Mouse (Mus musculus): ENCODE results near the gene Slc51b. TPM values are rescaled to one million over a fixed set of nuclear protein-coding genes. Genes with fewer than 3 reads are reported as not detected.

The Slc51b gene
- total RNA-seq, 1 experiment = not detected

DNA sequence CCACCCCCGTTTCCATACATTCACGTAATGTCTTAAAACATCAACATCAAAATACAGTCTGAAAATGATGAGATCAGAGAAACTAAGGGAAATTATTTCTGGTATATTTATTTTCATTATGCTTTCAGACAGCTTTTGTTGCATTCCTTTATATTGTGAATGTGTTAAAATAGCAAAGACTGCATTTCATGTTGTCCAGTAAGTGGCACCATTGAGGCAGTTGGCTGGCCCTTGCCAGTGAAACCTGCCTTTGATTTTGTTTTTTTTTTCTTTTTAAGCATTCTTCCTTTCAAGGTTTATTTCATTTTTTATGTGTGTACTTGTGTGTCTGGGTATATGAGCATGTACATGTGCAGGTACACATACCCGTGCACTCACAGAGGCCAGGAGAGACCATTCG, 21.9 kb upstream of the Slc51b start:
- no peaks in the 10 kb centered on the region for H3K4me1 ChIP-seq (ENCODE audit: control insufficient read depth in 2 of 2, insufficient read depth in 2 of 2, low read length in 2 of 2, poor library complexity in 1 of 2)
- peaks cover 10% of the 10 kb centered on the region; the same call in 1 of the 2 replicates for H3K36me3 ChIP-seq (ENCODE audit: control insufficient read depth, insufficient read depth, low read length, poor library complexity, severe bottlenecking)
- in situ Hi-C loops (cut with MboI; ENCODE audit: low sequenced_read_pairs in 2 of 2, unreplicated experiment in 2 of 2) = no loop called here

DNA sequence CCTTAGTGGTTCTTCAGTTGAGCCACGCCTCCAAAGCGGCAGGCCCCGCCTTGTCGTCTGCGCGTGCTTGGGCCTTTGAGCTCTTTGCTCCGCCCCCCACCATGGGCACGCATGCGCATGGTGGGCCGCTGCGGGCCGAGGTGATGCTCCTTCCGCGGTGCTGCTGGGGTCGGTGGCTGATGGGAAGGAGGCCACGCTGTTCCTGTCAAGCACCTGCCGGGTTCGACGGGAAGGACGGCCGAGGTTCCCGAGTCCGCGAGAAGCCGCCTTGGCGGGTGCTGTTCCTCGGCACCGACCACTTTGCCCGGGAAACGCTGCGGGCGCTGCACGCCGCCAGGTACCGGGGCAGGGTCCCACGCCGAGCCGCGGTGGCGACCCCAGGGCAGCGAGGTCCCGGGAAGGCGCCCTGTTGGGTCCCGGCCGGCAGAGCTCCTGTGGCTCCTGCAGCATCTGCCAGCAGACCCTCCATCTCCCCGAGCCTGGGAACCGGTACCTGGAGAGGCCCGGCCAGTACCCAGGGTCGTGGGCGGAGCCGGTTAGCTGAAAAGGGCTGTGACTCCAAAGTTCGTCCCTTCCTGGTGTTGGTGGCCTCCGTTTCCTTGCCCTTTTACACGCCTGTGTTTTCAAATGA, 13.0 kb upstream of the Slc51b start, which contains the start of gene Mtfmt:
Mtfmt (plus strand) TSS at position 112 of the 631 bp plus-strand sequence.
- Histone ChIP-seq H3K9ac (ENCODE audit: insufficient read depth, low read depth, low read length, poor library complexity, severe bottlenecking) (peak within 1 kb of the TSS; percentile 80), H3K9me3 (ENCODE audit: control insufficient read depth, insufficient read depth, low read depth, low read length) (no peaks in the 10 kb centered on the region), H3K27ac (ENCODE audit: insufficient read depth, low read depth, low read length, poor library complexity, severe bottlenecking) (no peak within 1 kb of the TSS), H3K36me3 (ENCODE audit: control insufficient read depth, insufficient read depth, low read length, poor library complexity, severe bottlenecking) (no peaks in the 10 kb centered on the region), H3K4me3 (ENCODE audit: insufficient read depth in 1 of 2, low read depth in 1 of 2, low read length in 2 of 2, poor library complexity in 1 of 2, severe bottlenecking in 1 of 2) (peak within 1 kb of the TSS; percentile 83 to 84), H3K4me1 (ENCODE audit: control insufficient read depth in 2 of 2, insufficient read depth in 2 of 2, low read length in 2 of 2, poor library complexity in 1 of 2) (peaks cover 0 to 4% of the 10 kb centered on the region in 2 experiments; a peak in 1 of 4 replicates)
- peak; percentile 92 for DNase-seq (ENCODE audit: low read depth, low spot score)
- TF ChIP-seq ZNF384 (IDR thresholded peaks at IDR 0.05; ENCODE audit: low read depth, low read length) = no peak
- TF ChIP-seq ZC3H11A (IDR thresholded peaks at IDR 0.05; ENCODE audit: borderline replicate concordance, low read depth, low read length) = no peak
- no peak for TF ChIP-seq MAFK (IDR thresholded peaks at IDR 0.05; ENCODE audit: insufficient read depth, low read depth, low read length)
- TF ChIP-seq HCFC1 (IDR thresholded peaks at IDR 0.05; ENCODE audit: borderline replicate concordance, insufficient read depth, low read length) = no peak
- TF ChIP-seq CHD2 (IDR thresholded peaks at IDR 0.05; ENCODE audit: low read depth, low read length) = no peak
- in situ Hi-C loops (cut with MboI; ENCODE audit: low sequenced_read_pairs in 2 of 2, unreplicated experiment in 2 of 2) = no loop called here

More for the DNA sequence above, 21.9 kb upstream of the Slc51b start:
- no peak overlapping the region for H3K9ac ChIP-seq (ENCODE audit: insufficient read depth, low read depth, low read length, poor library complexity, severe bottlenecking)
- H3K9me3 ChIP-seq (ENCODE audit: control insufficient read depth, insufficient read depth, low read depth, low read length) = no peaks in the 10 kb centered on the region
- DNase-seq (ENCODE audit: low read depth, low spot score) = no peak
- TF ChIP-seq ZNF384 (IDR thresholded peaks at IDR 0.05; ENCODE audit: low read depth, low read length) = no peak
- no peak for TF ChIP-seq ZC3H11A (IDR thresholded peaks at IDR 0.05; ENCODE audit: borderline replicate concordance, low read depth, low read length)
- TF ChIP-seq HCFC1 (IDR thresholded peaks at IDR 0.05; ENCODE audit: borderline replicate concordance, insufficient read depth, low read length) = no peak
- no peak for TF ChIP-seq CHD2 (IDR thresholded peaks at IDR 0.05; ENCODE audit: low read depth, low read length)
- no peak for TF ChIP-seq MAFK (IDR thresholded peaks at IDR 0.05; ENCODE audit: insufficient read depth, low read depth, low read length)
- H3K4me3 ChIP-seq (ENCODE audit: insufficient read depth in 1 of 2, low read depth in 1 of 2, low read length in 2 of 2, poor library complexity in 1 of 2, severe bottlenecking in 1 of 2) = no peak overlapping the region
- H3K27ac ChIP-seq (ENCODE audit: insufficient read depth, low read depth, low read length, poor library complexity, severe bottlenecking) = no peak overlapping the region

DNA sequence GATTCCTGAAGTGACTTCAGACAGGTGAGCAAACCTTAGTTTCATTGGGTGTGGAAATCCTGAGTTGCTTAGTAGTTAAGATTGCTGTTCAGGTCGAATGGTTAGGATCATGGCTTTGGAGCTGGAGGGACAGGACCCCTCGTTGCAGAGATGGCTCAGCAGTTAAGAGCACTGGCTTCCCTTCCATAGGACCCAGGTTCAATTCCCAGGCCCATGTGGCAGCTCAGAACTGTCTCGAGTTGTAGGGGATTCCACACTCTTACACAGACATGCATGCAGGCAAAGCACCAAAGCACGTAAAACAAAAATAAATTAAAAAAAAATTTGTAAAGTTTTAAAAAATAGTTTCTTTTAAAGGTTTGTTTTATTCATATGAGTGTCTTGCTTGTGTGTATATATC, 12.5 kb upstream of the Slc51b start:
- H3K4me1 ChIP-seq (ENCODE audit: control insufficient read depth in 2 of 2, insufficient read depth in 2 of 2, low read length in 2 of 2, poor library complexity in 1 of 2) = peaks cover 0 to 4% of the 10 kb centered on the region in 2 experiments; a peak in 2 of 4 replicates
- H3K9ac ChIP-seq (ENCODE audit: insufficient read depth, low read depth, low read length, poor library complexity, severe bottlenecking) = no peak overlapping the region
- H3K36me3 ChIP-seq (ENCODE audit: control insufficient read depth, insufficient read depth, low read length, poor library complexity, severe bottlenecking) = no peaks in the 10 kb centered on the region
- no peaks in the 10 kb centered on the region for H3K9me3 ChIP-seq (ENCODE audit: control insufficient read depth, insufficient read depth, low read depth, low read length)
- TF ChIP-seq MAFK (IDR thresholded peaks at IDR 0.05; ENCODE audit: insufficient read depth, low read depth, low read length) = no peak
- no peak for TF ChIP-seq ZC3H11A (IDR thresholded peaks at IDR 0.05; ENCODE audit: borderline replicate concordance, low read depth, low read length)
- TF ChIP-seq HCFC1 (IDR thresholded peaks at IDR 0.05; ENCODE audit: borderline replicate concordance, insufficient read depth, low read length) = no peak
- TF ChIP-seq ZNF384 (IDR thresholded peaks at IDR 0.05; ENCODE audit: low read depth, low read length) = no peak
- no peak for TF ChIP-seq CHD2 (IDR thresholded peaks at IDR 0.05; ENCODE audit: low read depth, low read length)
- DNase-seq (ENCODE audit: low read depth, low spot score) = no peak
- in situ Hi-C loops (cut with MboI; ENCODE audit: low sequenced_read_pairs in 2 of 2, unreplicated experiment in 2 of 2) = no loop called here
- H3K4me3 ChIP-seq (ENCODE audit: insufficient read depth in 1 of 2, low read depth in 1 of 2, low read length in 2 of 2, poor library complexity in 1 of 2, severe bottlenecking in 1 of 2) = no peak overlapping the region
- H3K27ac ChIP-seq (ENCODE audit: insufficient read depth, low read depth, low read length, poor library complexity, severe bottlenecking) = no peak overlapping the region

DNA sequence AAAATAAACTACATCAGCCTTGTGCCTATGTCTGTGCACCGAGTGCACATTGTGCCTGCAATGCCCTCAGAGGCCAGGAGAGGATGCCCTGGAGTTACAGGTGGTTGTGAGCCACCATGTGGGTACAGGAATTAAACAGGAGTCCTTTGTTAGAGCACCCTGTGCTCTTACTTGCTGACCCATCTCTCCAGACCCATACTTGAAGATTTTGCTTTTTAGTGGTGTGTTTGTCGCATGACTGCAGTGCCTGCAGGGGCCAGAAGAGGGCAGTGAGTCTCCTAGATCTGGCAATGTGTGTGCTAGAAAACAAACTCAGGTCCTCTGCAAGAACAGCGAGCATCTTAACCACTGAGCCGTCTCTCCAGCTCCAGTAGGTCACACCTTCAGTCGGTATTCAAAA, 11.4 kb upstream of the Slc51b start:
- peaks cover 0 to 4% of the 10 kb centered on the region in 2 experiments; a peak in 2 of 4 replicates for H3K4me1 ChIP-seq (ENCODE audit: control insufficient read depth in 2 of 2, insufficient read depth in 2 of 2, low read length in 2 of 2, poor library complexity in 1 of 2)
- TF ChIP-seq MAFK (IDR thresholded peaks at IDR 0.05; ENCODE audit: insufficient read depth, low read depth, low read length) (no peak), ZC3H11A (IDR thresholded peaks at IDR 0.05; ENCODE audit: borderline replicate concordance, low read depth, low read length) (0 out of 2 replicates have a peak, but pooled peaks have one; percentile 20)
- no peaks in the 10 kb centered on the region for H3K9me3 ChIP-seq (ENCODE audit: control insufficient read depth, insufficient read depth, low read depth, low read length)
- in situ Hi-C loops (cut with MboI; ENCODE audit: low sequenced_read_pairs in 2 of 2, unreplicated experiment in 2 of 2) = no loop called here
- no peak overlapping the region for H3K27ac ChIP-seq (ENCODE audit: insufficient read depth, low read depth, low read length, poor library complexity, severe bottlenecking)
- H3K4me3 ChIP-seq (ENCODE audit: insufficient read depth in 1 of 2, low read depth in 1 of 2, low read length in 2 of 2, poor library complexity in 1 of 2, severe bottlenecking in 1 of 2) = no peak overlapping the region
- no peak overlapping the region for H3K9ac ChIP-seq (ENCODE audit: insufficient read depth, low read depth, low read length, poor library complexity, severe bottlenecking)
- H3K36me3 ChIP-seq (ENCODE audit: control insufficient read depth, insufficient read depth, low read length, poor library complexity, severe bottlenecking) = no peaks in the 10 kb centered on the region
- DNase-seq (ENCODE audit: low read depth, low spot score) = peak; percentile 78

Data from ES-E14 (cell line).